Mouse (Mus musculus): ENCODE measurements at regions not wholly inside any gene's neighbourhood (a gene's known extent, or its start where the extent isn't known, plus 50 kb on each side); places are given as distances from the start of the nearest gene placed in this dataset.

- no peak for DNase-seq
Measured at GRCm38 (mm10) chr9:41479085-41479484, 317.6 kb upstream of the Ubash3b start.

GRCm38 (mm10) chr9:41478106-41478848 is 316.8 kb upstream of the Ubash3b start:
- DNase-seq, result no peak

GRCm38 (mm10) chr9:41475326-41475725 is 313.8 kb upstream of the Ubash3b start:
- peak in 1 of 2 experiments; percentile 6 for DNase-seq

GRCm38 (mm10) chr9:41474945-41475297 is 313.4 kb upstream of the Ubash3b start:
- peak in 1 of 2 experiments; percentile 21 for DNase-seq

GRCm38 (mm10) chr9:41474244-41474944 is 312.9 kb upstream of the Ubash3b start:
- DNase-seq, result peak; percentile 92 to 93

GRCm38 (mm10) chr9:41473506-41473905 is 312.0 kb upstream of the Ubash3b start:
- no peak for DNase-seq

GRCm38 (mm10) chr9:41471345-41471744 is 309.8 kb upstream of the Ubash3b start:
- no peak for DNase-seq

- peak in 1 of 2 experiments; percentile 17 for DNase-seq
Measured at GRCm38 (mm10) chr9:41470010-41470409, 308.5 kb upstream of the Ubash3b start.

GRCm38 (mm10) chr9:41469414-41469813 is 307.9 kb upstream of the Ubash3b start:
- no peak for DNase-seq

- DNase-seq, result no peak
Measured at GRCm38 (mm10) chr9:41464057-41464685, 302.7 kb upstream of the Ubash3b start.

GRCm38 (mm10) chr9:41461742-41462141 is 300.2 kb upstream of the Ubash3b start:
- DNase-seq, result peak; percentile 95 to 96

GRCm38 (mm10) chr9:41460709-41461108 is 299.2 kb upstream of the Ubash3b start:
- no peak for DNase-seq

- no peak for DNase-seq
Measured at GRCm38 (mm10) chr9:41457003-41457402, 295.5 kb upstream of the Ubash3b start.

GRCm38 (mm10) chr9:41451738-41452137 is 290.2 kb upstream of the Ubash3b start:
- DNase-seq, result no peak

GRCm38 (mm10) chr9:41449233-41449632 is 287.7 kb upstream of the Ubash3b start:
- DNase-seq, result no peak

GRCm38 (mm10) chr9:41447902-41448301 is 286.4 kb upstream of the Ubash3b start:
- no peak for DNase-seq

GRCm38 (mm10) chr9:41447211-41447875 is 285.8 kb upstream of the Ubash3b start:
- peak; percentile 62 to 73 for DNase-seq

GRCm38 (mm10) chr9:41446431-41447203 is 285.1 kb upstream of the Ubash3b start:
- no peak for DNase-seq

- no peak for DNase-seq
Measured at GRCm38 (mm10) chr9:41442418-41442817, 280.9 kb upstream of the Ubash3b start.

- no peak for DNase-seq
Measured at GRCm38 (mm10) chr9:41439979-41440378, 278.5 kb upstream of the Ubash3b start.

GRCm38 (mm10) chr9:41438141-41438540 is 276.6 kb upstream of the Ubash3b start:
- DNase-seq, result no peak
